Mouse (Mus musculus) heart, embryonic 12.5 days (tissue): Measurements from ENCODE around the gene Fadd. TPM values are rescaled to one million over a fixed set of nuclear protein-coding genes. Genes with fewer than 3 reads are reported as not detected.

ENCODE experiments used
- ATAC-seq: fragments of 200-750 bp; cut with Nextera tagmentation; 2 replicates; pipeline ENCODE4 v1.8.0; 2017; ENCODE audit warnings: moderate TSS enrichment, moderate library complexity; ENCODE audit not compliant: insufficient number of reproducible peaks, low FRiP score
- H3K27ac ChIP-seq: fragments of 300-500 bp; sonication (generic); 2 replicates; pipeline ENCODE4 v1.5.1; 2016; ENCODE audit warnings: mild to moderate bottlenecking, moderate library complexity; ENCODE audit not compliant: poor library complexity, severe bottlenecking
- H3K27me3 ChIP-seq: fragments of 300-500 bp; sonication (generic); replicated peaks from 2 replicates; pipeline ENCODE4 v1.6.1; 2016; ENCODE audit warnings: mild to moderate bottlenecking, moderate library complexity
- H3K36me3 ChIP-seq: fragments of 300-500 bp; sonication (generic); 2 replicates; pipeline ENCODE4 v1.6.1; 2016; ENCODE audit warnings: mild to moderate bottlenecking, moderate library complexity
- H3K4me1 ChIP-seq: fragments of 300-500 bp; sonication (generic); replicated peaks from 2 replicates; pipeline ENCODE4 v1.6.1; 2016; ENCODE audit warnings: mild to moderate bottlenecking
- H3K4me2 ChIP-seq: fragments of 300-500 bp; sonication (generic); 2 replicates; pipeline ENCODE4 v1.6.1; 2016; ENCODE audit warnings: mild to moderate bottlenecking, moderate library complexity
- H3K4me3 ChIP-seq: fragments of 300-500 bp; sonication (generic); 2 replicates; pipeline ENCODE4 v1.5.1; 2016; ENCODE audit warnings: mild to moderate bottlenecking
- H3K9ac ChIP-seq: fragments of 300-500 bp; sonication (generic); 2 replicates; pipeline ENCODE4 v1.6.1; 2016; ENCODE audit warnings: mild to moderate bottlenecking, moderate library complexity
- H3K9me3 ChIP-seq: fragments of 300-500 bp; sonication (generic); replicated peaks from 2 replicates; pipeline ENCODE4 v1.6.1; 2016; ENCODE audit warnings: mild to moderate bottlenecking, moderate library complexity
- WGBS: fragments of 180-500 bp; shearing (Covaris S2); methylation state at CpG from one replicate; pipeline ENCODE4 v1.1.7; 2016; 5-methylcytosine and 5-hydroxymethylcytosine counted together
- polyA plus RNA-seq: library from polyadenylated mRNA; unstranded; fragments of >200 nt; fragmentation: Nextera tagmentation; extraction: Ambion mirVana; gene quantifications from 2 replicates; pipeline ENCODE4 v1.2.1, GENCODE M21; 2016

Gene Fadd
- polyA plus RNA-seq, 1 experiment from 2014 or later, result 12.3 TPM

DNA sequence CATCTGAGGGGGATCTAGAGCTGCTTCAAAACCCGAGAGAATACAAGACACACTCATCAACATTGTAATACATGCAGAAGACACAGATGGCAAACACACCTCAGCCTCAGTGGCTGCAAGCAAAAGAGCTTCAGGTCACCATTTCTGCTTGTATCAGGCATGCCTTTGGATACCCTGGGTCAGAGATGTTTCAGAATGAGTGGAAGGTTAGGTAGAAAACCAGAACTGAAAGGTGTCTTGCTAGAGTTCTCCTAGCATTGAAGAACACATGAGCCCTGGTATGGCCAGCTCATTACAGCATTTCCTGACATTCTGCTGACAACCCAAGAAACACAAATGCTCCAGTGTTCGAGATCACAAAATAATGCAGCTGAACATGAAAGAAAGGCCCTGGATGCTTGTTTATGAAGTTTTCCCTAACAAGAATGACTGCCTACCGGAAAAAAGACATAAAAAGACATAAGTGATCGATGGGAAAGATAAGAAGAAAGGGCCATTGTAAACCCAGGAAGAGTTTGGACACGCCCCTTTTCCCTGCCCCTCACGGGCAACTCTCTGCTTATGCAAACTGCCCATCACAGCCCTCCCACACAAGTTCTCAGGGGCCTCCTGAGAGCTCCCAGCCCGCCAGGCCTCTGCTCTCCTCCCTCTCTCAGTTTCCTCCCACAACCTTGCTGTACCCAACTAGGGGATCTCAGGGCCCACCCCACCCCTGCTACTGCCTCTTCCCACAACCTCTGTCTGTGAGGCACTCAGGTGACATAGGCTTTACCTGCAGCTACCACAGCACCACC lies 50.5 kb downstream of the Fadd start:
- no peak overlapping the region for H3K4me2 ChIP-seq
- no peaks in the 10 kb centered on the region for H3K9me3 ChIP-seq
- no peaks in the 10 kb centered on the region for H3K27me3 ChIP-seq
- no peak overlapping the region for H3K4me3 ChIP-seq
- WGBS, result 49% methylated on average over 7 of the region's 7 CpGs
- no peak for ATAC-seq
- no peak overlapping the region for H3K9ac ChIP-seq
- H3K36me3 ChIP-seq, result no peaks in the 10 kb centered on the region
- H3K4me1 ChIP-seq, result peaks cover 56% of the 10 kb centered on the region
- no peak overlapping the region for H3K27ac ChIP-seq

DNA sequence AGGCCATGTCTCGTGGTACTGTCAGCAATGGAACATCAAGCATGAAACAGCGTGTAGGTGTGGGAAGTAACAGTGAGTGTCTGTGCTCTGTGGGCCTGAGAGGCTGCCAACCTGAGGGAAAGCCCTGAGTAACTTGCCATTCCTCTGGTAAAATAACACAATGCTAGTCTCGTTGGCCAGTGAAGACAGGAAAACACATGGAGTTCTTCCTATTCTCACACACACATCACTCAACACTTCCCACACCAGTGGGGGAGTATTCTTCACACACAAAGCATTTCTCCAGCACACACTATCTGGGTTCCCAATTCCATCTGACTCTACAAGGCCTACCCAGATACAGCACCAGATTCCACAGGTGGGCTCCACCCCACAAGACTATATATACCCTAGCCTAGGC lies 52.4 kb downstream of the Fadd start:
- H3K27me3 ChIP-seq, result no peaks in the 10 kb centered on the region
- H3K4me2 ChIP-seq, result no peak overlapping the region
- H3K9me3 ChIP-seq, result no peaks in the 10 kb centered on the region
- H3K9ac ChIP-seq, result no peak overlapping the region
- H3K36me3 ChIP-seq, result no peaks in the 10 kb centered on the region
- peaks cover 55% of the 10 kb centered on the region for H3K4me1 ChIP-seq
- ATAC-seq, result no peak
- H3K27ac ChIP-seq, result no peak overlapping the region
- H3K4me3 ChIP-seq, result no peak overlapping the region
- 68% methylated on average over 3 of the region's 3 CpGs for WGBS

DNA sequence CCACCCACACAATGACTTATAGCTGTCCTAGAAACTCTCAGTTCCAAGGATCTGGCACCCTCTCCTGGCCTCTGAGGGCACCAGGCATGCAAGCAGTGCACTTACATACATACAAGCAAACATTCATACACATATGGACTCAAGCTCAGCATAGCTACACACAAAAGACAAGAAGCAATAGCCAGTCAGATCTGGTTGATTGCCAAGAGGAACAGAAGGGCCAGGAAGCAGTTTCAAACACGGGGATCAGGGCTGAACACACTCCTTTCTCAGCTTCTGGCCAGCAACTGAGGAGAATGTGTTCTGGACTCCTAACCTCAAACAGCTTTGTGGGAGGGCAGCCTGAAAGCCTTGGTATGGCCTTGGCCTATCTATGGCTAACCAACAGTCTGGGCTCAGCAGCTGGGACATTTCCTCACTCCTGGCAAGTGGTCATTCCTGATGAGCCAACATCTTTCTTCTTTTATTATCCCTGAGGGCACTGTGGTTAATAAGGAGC lies 54.5 kb downstream of the Fadd start:
- H3K4me3 ChIP-seq, result no peak overlapping the region
- peaks cover 60% of the 10 kb centered on the region for H3K4me1 ChIP-seq
- no peaks in the 10 kb centered on the region for H3K27me3 ChIP-seq
- 62% methylated on average over 1 of the region's 1 CpGs for WGBS
- no peak for ATAC-seq
- H3K27ac ChIP-seq, result no peak overlapping the region
- no peak overlapping the region for H3K4me2 ChIP-seq
- H3K36me3 ChIP-seq, result no peaks in the 10 kb centered on the region
- H3K9ac ChIP-seq, result no peak overlapping the region
- H3K9me3 ChIP-seq, result no peaks in the 10 kb centered on the region

Other genes with a start within 250 kb of the Fadd start
- 143 and 144 TPM in 2 replicates for gene Cttn, start 111.5 kb downstream of the Fadd start, polyA plus RNA-seq
- 29.2 and 35.2 TPM in 2 replicates for gene Ppfia1, start 28.7 kb downstream of the Fadd start, polyA plus RNA-seq
- 12.7 and 13.4 TPM in 2 replicates for gene Ano1, start 169.5 kb upstream of the Fadd start, polyA plus RNA-seq